Mouse (Mus musculus) limb, embryonic 10.5 days (tissue): ENCODE results near the gene Dapl1. TPM values are rescaled to one million over a fixed set of nuclear protein-coding genes. Genes with fewer than 3 reads are reported as not detected.
A peak's percentile ranks its signal among the peaks of the same experiment; 100 is the strongest.

Experiments used
- DNase-seq: peaks from one replicate; pipeline ENCODE4 v3.0.0-alpha.2; 2017; ENCODE audit warnings: low spot score
- H3K27ac ChIP-seq: fragments of 300-500 bp; sonication (generic); 2 replicates; pipeline ENCODE4 v1.5.1; 2016; ENCODE audit warnings: mild to moderate bottlenecking
- H3K27me3 ChIP-seq: fragments of 300-500 bp; sonication (generic); 2 replicates; pipeline ENCODE4 v1.6.1; 2016; ENCODE audit warnings: low read depth, mild to moderate bottlenecking; ENCODE audit not compliant: poor library complexity, severe bottlenecking
- H3K36me3 ChIP-seq: fragments of 300-500 bp; sonication (generic); 2 replicates; pipeline ENCODE4 v1.6.1; 2016; ENCODE audit warnings: mild to moderate bottlenecking, moderate library complexity
- H3K4me1 ChIP-seq: fragments of 300-500 bp; sonication (generic); 2 replicates; pipeline ENCODE4 v1.6.1; 2016
- H3K4me3 ChIP-seq: fragments of 300-500 bp; sonication (generic); 2 replicates; pipeline ENCODE4 v1.5.1; 2016; ENCODE audit warnings: mild to moderate bottlenecking, moderate library complexity
- H3K9me3 ChIP-seq: fragments of 300-500 bp; sonication (generic); replicated peaks from 2 replicates; pipeline ENCODE4 v1.6.1; 2016; ENCODE audit warnings: mild to moderate bottlenecking
- WGBS: fragments of 180-500 bp; shearing (Covaris S2); methylation state at CpG from one replicate; pipeline ENCODE4 v1.1.7; 2016; 5-methylcytosine and 5-hydroxymethylcytosine counted together
- polyA plus RNA-seq: library from polyadenylated mRNA; unstranded; fragments of >200 nt; fragmentation: Nextera tagmentation; extraction: Ambion mirVana; gene quantifications from 2 replicates; pipeline ENCODE4 v1.2.1, GENCODE M21; 2016

Dapl1 gene
- polyA plus RNA-seq, 1 experiment from 2014 or later, result 0.36 TPM

- Histone ChIP-seq H3K27ac (no peak overlapping the region), H3K36me3 (no peaks in the 10 kb centered on the region), H3K27me3 (no peaks in the 10 kb centered on the region), H3K9me3 (no peaks in the 10 kb centered on the region), H3K4me1 (peaks cover 16% of the 10 kb centered on the region; the same call in 1 of the 2 replicates), H3K4me3 (no peak overlapping the region)
- DNase-seq, result no peak
- WGBS, result 77% methylated on average over 6 of the region's 6 CpGs
Measured at GRCm38 (mm10) chr2:59486196-59486845, 1.9 kb downstream of the Dapl1 start.

- H3K27ac ChIP-seq, result no peak overlapping the region
- H3K27me3 ChIP-seq, result no peaks in the 10 kb centered on the region
- H3K4me1 ChIP-seq, result peaks cover 12% of the 10 kb centered on the region; the same call in 1 of the 2 replicates
- DNase-seq, result no peak
- no peaks in the 10 kb centered on the region for H3K36me3 ChIP-seq
- H3K4me3 ChIP-seq, result no peak overlapping the region
- no peaks in the 10 kb centered on the region for H3K9me3 ChIP-seq
- 70% methylated on average over 2 of the region's 2 CpGs for WGBS
Measured at GRCm38 (mm10) chr2:59488235-59488634, 3.8 kb downstream of the Dapl1 start.

GRCm38 (mm10) chr2:59490353-59490752 lies 5.9 kb downstream of the Dapl1 start:
- H3K27ac ChIP-seq, result no peak overlapping the region
- no peaks in the 10 kb centered on the region for H3K27me3 ChIP-seq
- 75% methylated on average over 7 of the region's 7 CpGs for WGBS
- H3K4me1 ChIP-seq, result peaks cover 14% of the 10 kb centered on the region
- no peak for DNase-seq
- H3K36me3 ChIP-seq, result no peaks in the 10 kb centered on the region
- no peak overlapping the region for H3K4me3 ChIP-seq
- H3K9me3 ChIP-seq, result no peaks in the 10 kb centered on the region

DNA sequence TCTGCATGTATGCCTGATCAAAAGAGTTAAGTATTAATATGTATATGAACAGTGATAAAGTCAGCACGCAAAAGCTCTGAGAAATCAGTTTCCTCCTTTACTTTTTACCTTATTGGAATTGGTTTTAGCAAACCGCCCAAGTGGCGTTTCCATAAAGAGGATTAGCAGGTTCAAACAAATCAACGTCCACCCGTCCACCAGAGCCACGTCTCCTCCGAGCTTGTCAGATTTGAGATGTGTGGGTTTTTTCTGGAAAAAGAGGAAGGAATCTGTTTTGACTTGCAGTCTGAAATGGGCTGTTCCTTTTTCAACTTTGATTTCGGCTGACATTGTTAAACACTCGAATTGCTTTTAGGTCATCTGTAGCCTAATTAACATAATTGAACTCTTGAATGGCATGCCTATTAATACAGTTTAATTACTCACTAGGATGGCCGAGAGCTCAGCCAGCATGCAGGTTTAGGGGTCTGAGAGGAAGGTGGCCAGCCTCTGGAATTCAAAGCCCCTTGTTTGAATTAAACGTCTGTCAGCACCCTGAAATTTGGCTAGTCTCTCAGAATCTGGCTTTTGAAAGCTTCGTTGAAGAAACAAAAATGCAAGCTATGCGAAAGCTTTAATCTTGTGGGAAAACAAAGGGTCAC lies 9.1 kb downstream of the Dapl1 start:
- H3K4me3 ChIP-seq, result no peak overlapping the region
- no peaks in the 10 kb centered on the region for H3K9me3 ChIP-seq
- peaks cover 24% of the 10 kb centered on the region for H3K4me1 ChIP-seq
- no peak overlapping the region for H3K27ac ChIP-seq
- no peaks in the 10 kb centered on the region for H3K36me3 ChIP-seq
- DNase-seq, result no peak
- H3K27me3 ChIP-seq, result no peaks in the 10 kb centered on the region
- WGBS, result 41% methylated on average over 13 of the region's 13 CpGs

DNA sequence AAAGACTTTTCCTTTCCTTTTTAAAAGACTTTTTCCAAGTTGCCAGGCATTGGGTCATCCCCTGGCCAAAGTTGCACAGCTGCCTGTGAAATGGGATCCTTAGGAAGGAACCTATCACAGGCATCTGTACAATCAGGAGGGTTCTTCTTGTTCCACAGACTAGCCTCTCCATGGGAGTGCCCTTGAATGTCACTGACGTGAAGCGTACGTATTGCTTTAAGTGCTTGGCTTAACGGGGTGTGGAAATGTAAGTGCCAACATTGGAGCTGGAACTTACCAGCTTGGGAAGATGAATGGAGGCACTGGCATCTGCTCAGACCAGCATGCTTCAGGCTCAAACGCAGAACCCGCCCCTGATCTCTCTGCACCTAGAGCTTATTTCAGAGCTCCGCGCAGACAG lies 14.7 kb downstream of the Dapl1 start:
- H3K27ac ChIP-seq, result no peak overlapping the region
- H3K27me3 ChIP-seq, result no peaks in the 10 kb centered on the region
- H3K36me3 ChIP-seq, result no peaks in the 10 kb centered on the region
- 93% methylated on average over 8 of the region's 8 CpGs for WGBS
- peaks cover 13% of the 10 kb centered on the region for H3K4me1 ChIP-seq
- DNase-seq, result no peak
- H3K9me3 ChIP-seq, result no peaks in the 10 kb centered on the region
- no peak overlapping the region for H3K4me3 ChIP-seq

- H3K36me3 ChIP-seq, result no peaks in the 10 kb centered on the region
- H3K27ac ChIP-seq, result no peak overlapping the region
- H3K4me1 ChIP-seq, result peaks cover 13% of the 10 kb centered on the region
- no peak overlapping the region for H3K4me3 ChIP-seq
- DNase-seq, result no peak
- 93% methylated on average over 2 of the region's 2 CpGs for WGBS
- no peaks in the 10 kb centered on the region for H3K27me3 ChIP-seq
- no peaks in the 10 kb centered on the region for H3K9me3 ChIP-seq
Measured at GRCm38 (mm10) chr2:59499717-59500116, 15.3 kb downstream of the Dapl1 start.

- no peak for DNase-seq
Measured at GRCm38 (mm10) chr2:59509061-59509460, 24.6 kb downstream of the Dapl1 start.

GRCm38 (mm10) chr2:59510416-59510815 lies 26.0 kb downstream of the Dapl1 start:
- 64% methylated on average over 9 of the region's 9 CpGs for WGBS

More at GRCm38 (mm10) chr2:59509061-59509460, 24.6 kb downstream of the Dapl1 start:
- Histone ChIP-seq H3K4me1 (peaks cover 22% of the 10 kb centered on the region), H3K27me3 (no peaks in the 10 kb centered on the region), H3K36me3 (no peaks in the 10 kb centered on the region), H3K9me3 (no peaks in the 10 kb centered on the region), H3K4me3 (no peak overlapping the region), H3K27ac (no peak overlapping the region)
- 75% methylated on average over 4 of the region's 4 CpGs for WGBS

GRCm38 (mm10) chr2:59510882-59511281 lies 26.4 kb downstream of the Dapl1 start:
- H3K27me3 ChIP-seq, result no peaks in the 10 kb centered on the region
- no peak for DNase-seq
- H3K4me3 ChIP-seq, result no peak overlapping the region
- H3K9me3 ChIP-seq, result no peaks in the 10 kb centered on the region
- H3K36me3 ChIP-seq, result no peaks in the 10 kb centered on the region
- 65% methylated on average over 6 of the region's 6 CpGs for WGBS
- peaks cover 22% of the 10 kb centered on the region for H3K4me1 ChIP-seq
- H3K27ac ChIP-seq, result no peak overlapping the region

More at GRCm38 (mm10) chr2:59510416-59510815, 26.0 kb downstream of the Dapl1 start:
- Histone ChIP-seq H3K9me3 (no peaks in the 10 kb centered on the region), H3K4me1 (peaks cover 22% of the 10 kb centered on the region), H3K27me3 (no peaks in the 10 kb centered on the region), H3K4me3 (no peak overlapping the region), H3K36me3 (no peaks in the 10 kb centered on the region), H3K27ac (no peak overlapping the region)
- DNase-seq, result no peak

GRCm38 (mm10) chr2:59520663-59521062 lies 36.2 kb downstream of the Dapl1 start:
- H3K4me1 ChIP-seq, result peaks cover 39% of the 10 kb centered on the region
- H3K27ac ChIP-seq, result peak overlapping the region; percentile 50; the same call in 1 of the 2 replicates
- H3K27me3 ChIP-seq, result peaks cover 6% of the 10 kb centered on the region; the same call in 1 of the 2 replicates
- no peaks in the 10 kb centered on the region for H3K36me3 ChIP-seq
- WGBS, result 96% methylated on average over 10 of the region's 10 CpGs
- DNase-seq, result no peak
- H3K9me3 ChIP-seq, result no peaks in the 10 kb centered on the region
- H3K4me3 ChIP-seq, result no peak overlapping the region

DNA sequence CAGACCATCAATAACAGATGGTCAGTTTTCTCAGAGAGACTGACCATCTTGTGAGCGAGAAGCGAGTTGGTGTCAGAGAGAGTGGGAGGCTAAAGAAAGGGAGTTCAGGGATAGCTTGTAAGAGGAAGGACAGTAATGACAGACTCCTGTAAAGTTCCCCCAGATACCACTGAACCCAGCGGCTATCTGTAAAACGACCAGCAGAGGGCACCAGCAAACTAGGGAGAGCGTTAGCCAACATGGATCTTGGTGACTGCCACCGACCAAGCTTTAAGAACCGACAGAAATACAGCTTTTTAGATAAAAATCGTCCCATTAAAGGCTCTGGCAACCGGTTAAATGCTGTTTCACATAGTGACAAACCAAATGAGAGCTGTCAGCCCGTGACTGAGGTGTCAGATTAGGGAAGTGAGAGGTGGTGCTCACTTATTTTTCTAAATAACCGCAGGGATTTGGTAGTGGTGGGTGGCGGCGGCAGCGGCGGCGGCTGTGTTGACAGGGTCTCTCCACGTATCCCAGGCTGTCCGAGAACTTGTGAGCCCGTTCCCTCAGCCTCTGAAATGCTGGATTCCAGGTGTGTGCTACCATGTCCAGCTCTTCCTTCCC lies 37.7 kb downstream of the Dapl1 start:
- H3K36me3 ChIP-seq, result no peaks in the 10 kb centered on the region
- no peaks in the 10 kb centered on the region for H3K9me3 ChIP-seq
- 17% methylated on average over 19 of the region's 19 CpGs for WGBS
- peak; percentile 89 for DNase-seq
- peak overlapping the region; percentile 78 for H3K27ac ChIP-seq
- H3K4me3 ChIP-seq, result no peak overlapping the region; the same call in 1 of the 2 replicates
- H3K27me3 ChIP-seq, result peaks cover 6% of the 10 kb centered on the region; the same call in 1 of the 2 replicates
- H3K4me1 ChIP-seq, result peaks cover 54% of the 10 kb centered on the region

DNA sequence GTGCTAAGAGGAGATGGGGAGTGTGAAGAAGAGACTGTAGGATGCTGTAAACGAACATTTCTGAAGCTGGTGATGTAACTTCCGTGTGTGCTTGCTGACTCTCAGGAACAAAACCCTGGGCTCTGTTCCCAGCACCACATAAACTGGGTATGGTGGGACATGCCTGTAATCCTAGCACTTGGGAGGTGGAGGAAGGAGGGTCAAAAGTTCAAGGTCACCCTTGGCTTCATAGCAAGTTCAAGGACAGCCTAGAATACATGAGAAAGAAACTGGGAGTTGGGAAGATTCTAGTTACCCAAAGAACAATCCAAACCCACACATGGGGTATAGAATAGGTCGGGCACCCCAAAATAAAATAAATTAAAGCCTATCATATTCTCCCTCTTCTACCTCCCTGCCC lies 39.1 kb downstream of the Dapl1 start:
- Histone ChIP-seq H3K27me3 (peaks cover 6% of the 10 kb centered on the region; the same call in 1 of the 2 replicates), H3K4me1 (peaks cover 57% of the 10 kb centered on the region), H3K27ac (peak overlapping the region; percentile 78; the same call in 1 of the 2 replicates), H3K4me3 (no peak overlapping the region), H3K36me3 (no peaks in the 10 kb centered on the region), H3K9me3 (no peaks in the 10 kb centered on the region)
- WGBS, result 71% methylated on average over 3 of the region's 3 CpGs
- no peak for DNase-seq

- no peaks in the 10 kb centered on the region for H3K9me3 ChIP-seq
- peak overlapping the region; percentile 84; the same call in 1 of the 2 replicates for H3K27ac ChIP-seq
- no peaks in the 10 kb centered on the region for H3K27me3 ChIP-seq
- H3K4me3 ChIP-seq, result no peak overlapping the region
- peaks cover 79% of the 10 kb centered on the region for H3K4me1 ChIP-seq
- 81% methylated on average over 9 of the region's 9 CpGs for WGBS
- no peak for DNase-seq
- no peaks in the 10 kb centered on the region for H3K36me3 ChIP-seq
Measured at GRCm38 (mm10) chr2:59526893-59527292, 42.4 kb downstream of the Dapl1 start.
